Mouse (Mus musculus) G1E (cell line): ENCODE measurements around the gene Myo3b.

ENCODE experiments used
- CTCF ChIP-seq: IDR thresholded peaks from 2 replicates; pipeline ENCODE4 v1.5.1; 2012; ENCODE audit warnings: low read depth, low read length, inconsistent platforms, mixed read lengths
- GATA1 ChIP-seq: IDR thresholded peaks from 2 replicates; pipeline ENCODE4 v1.6.1; 2012; ENCODE audit warnings: borderline replicate concordance, low read length, inconsistent platforms, mixed read lengths
- GATA2 ChIP-seq: IDR thresholded peaks from 2 replicates; pipeline ENCODE4 v1.6.1; 2012; ENCODE audit warnings: low read depth, low read length, inconsistent platforms, borderline replicate concordance

DNA sequence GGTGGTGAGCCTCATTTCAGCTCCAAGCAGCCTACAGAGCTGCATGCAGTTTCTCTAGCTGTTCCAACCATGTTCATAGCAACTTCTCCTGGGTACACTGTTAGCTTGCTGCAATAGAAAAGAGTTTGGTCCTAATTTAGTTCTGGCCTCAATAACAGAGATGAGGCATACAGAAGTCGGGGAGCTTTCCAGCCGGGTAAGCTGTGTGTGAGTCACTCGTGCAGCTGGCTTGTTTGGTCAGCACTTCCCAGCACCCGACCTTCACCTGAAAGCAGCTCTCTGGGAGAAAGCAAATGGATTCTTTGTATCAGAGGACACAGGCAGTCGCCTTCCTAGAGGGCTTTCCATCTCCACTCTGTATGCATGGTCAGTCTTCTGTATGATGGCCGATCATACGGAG lies 70.1 kb downstream of the Myo3b start:
- no peak for TF ChIP-seq GATA1
- no peak for TF ChIP-seq CTCF
- TF ChIP-seq GATA2, result no peak
